Mouse (Mus musculus): ENCODE measurements around the gene Asgr2. TPM values are rescaled to one million over a fixed set of nuclear protein-coding genes. Genes with fewer than 3 reads are reported as not detected.
A peak's percentile ranks its signal among the peaks of the same experiment; 100 is the strongest.
"Not testable (repeated sequence)": the region's sequence is repeated elsewhere in the genome, so short reads cannot be mapped to it uniquely, and the experiment has no call there.

The Asgr2 gene
- polyA plus RNA-seq, 1 experiment from 2014 or later = 0.54 TPM

DNA sequence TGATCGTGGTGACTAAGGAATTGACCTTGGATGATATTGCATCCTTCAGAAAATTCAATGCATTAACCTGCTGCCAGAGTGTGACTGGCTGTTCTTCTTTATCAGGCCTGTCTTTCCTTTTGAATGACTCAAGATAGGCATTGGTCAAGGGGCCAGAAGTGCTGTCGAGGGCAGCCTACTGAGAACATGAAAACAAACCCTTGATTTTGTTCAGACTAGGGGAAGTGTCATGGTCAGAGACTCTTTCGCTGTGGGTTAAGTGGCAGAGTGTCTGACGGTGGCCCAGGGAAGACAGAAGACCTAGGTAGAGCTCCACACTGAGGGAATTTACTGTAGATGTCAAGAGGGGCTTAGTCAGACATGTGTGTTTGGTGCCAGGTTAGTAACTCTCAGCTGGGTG, 25.7 kb upstream of the Asgr2 start:
- H3K4me2 ChIP-seq = no peak overlapping the region
- 78% methylated on average over 4 of the region's 4 CpGs for WGBS
- H3K4me3 ChIP-seq = no peak overlapping the region
- no peak overlapping the region for H3K27ac ChIP-seq
- H3K9ac ChIP-seq = no peak overlapping the region
- H3K27me3 ChIP-seq = no peaks in the 10 kb centered on the region
- H3K36me3 ChIP-seq = no peaks in the 10 kb centered on the region
- no peaks in the 10 kb centered on the region for H3K9me3 ChIP-seq
- H3K4me1 ChIP-seq = peaks cover 16% of the 10 kb centered on the region; the same call in 1 of the 2 replicates
- ATAC-seq (ENCODE audit: insufficient number of reproducible peaks, low FRiP score, low TSS enrichment, low read depth) = no peak

DNA sequence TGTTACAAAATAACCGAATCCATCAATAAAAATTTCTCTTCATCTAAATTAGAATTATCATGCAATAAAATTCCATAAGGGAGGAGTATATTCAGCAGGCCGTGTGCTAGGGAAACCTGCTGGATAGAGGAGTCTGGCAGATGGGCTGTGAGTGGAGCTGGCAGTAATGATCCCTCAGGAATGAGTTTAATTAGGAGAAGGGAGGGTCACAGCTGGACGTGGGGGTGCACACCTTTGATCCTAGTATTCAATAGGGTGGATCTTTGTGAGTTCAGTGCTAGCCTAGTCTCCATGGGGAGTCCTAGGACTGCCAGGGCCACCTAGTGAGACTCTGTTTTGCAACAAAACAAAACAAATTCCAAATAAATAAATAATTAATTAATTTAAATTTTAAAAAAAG, 24.2 kb upstream of the Asgr2 start:
- H3K4me1 ChIP-seq = peaks cover 16% of the 10 kb centered on the region; the same call in 1 of the 2 replicates
- ATAC-seq (ENCODE audit: insufficient number of reproducible peaks, low FRiP score, low TSS enrichment, low read depth) = no peak
- no peak overlapping the region for H3K4me3 ChIP-seq
- H3K9ac ChIP-seq = no peak overlapping the region
- no peak overlapping the region for H3K27ac ChIP-seq
- H3K36me3 ChIP-seq = no peaks in the 10 kb centered on the region
- no peak overlapping the region for H3K4me2 ChIP-seq
- no peaks in the 10 kb centered on the region for H3K27me3 ChIP-seq
- 45% methylated on average over 3 of the region's 3 CpGs for WGBS
- no peaks in the 10 kb centered on the region for H3K9me3 ChIP-seq

DNA sequence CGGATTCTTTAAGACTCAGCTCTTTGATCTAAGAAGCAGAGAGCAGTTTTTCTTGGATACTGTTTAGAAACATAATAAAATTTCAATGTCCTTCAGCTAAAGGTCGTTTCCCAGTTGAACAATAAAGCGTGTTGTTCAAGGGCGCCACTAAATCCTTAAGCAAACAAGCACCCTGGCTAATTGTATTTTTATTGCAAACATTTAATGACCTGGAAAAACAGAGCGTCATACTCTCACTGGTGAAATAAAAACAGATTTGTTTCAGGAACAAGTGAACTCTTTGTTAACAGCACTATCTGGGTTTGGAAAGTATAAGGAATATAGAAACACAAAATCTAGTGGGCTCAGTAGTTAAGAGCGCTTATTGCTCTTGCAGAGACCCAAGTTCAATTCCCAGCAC, 22.4 kb upstream of the Asgr2 start:
- Histone ChIP-seq H3K4me2 (no peak overlapping the region), H3K27me3 (no peaks in the 10 kb centered on the region), H3K36me3 (no peaks in the 10 kb centered on the region), H3K4me3 (no peak overlapping the region), H3K9me3 (no peaks in the 10 kb centered on the region), H3K4me1 (peaks cover 16% of the 10 kb centered on the region; the same call in 1 of the 2 replicates), H3K9ac (no peak overlapping the region), H3K27ac (peak overlapping the region; percentile 67)
- ATAC-seq (ENCODE audit: insufficient number of reproducible peaks, low FRiP score, low TSS enrichment, low read depth) = 0 out of 2 replicates have a peak, but pooled peaks have one; percentile 20
- WGBS = 30% methylated on average over 6 of the region's 6 CpGs

DNA sequence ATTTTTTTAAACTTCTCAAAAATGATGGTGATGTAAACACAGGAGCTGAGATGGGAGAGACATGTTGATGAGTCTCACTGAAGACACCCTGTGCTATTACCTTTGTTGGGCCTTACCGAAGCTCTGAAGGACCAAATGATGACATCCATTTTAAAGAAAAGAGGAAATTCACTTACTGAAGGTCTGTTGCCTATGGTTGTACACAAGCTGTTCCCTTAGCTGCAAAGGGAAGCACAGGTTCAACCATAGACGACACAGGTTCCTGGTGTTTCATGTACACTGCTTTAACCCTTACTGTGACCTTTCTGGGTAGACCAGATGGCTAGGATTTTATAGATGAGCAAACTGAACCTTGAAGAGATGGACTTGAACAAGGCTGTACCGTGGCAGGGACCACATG, 21.8 kb upstream of the Asgr2 start:
- 65% methylated on average over 3 of the region's 3 CpGs for WGBS
- not testable (repeated sequence) for H3K27me3 ChIP-seq; H3K9ac ChIP-seq; H3K4me3 ChIP-seq; ATAC-seq (ENCODE audit: insufficient number of reproducible peaks, low FRiP score, low TSS enrichment, low read depth); H3K4me2 ChIP-seq; H3K36me3 ChIP-seq; H3K9me3 ChIP-seq
- Histone ChIP-seq H3K4me1 (peaks cover 16% of the 10 kb centered on the region; the same call in 1 of the 2 replicates), H3K27ac (peak overlapping the region; percentile 6)

DNA sequence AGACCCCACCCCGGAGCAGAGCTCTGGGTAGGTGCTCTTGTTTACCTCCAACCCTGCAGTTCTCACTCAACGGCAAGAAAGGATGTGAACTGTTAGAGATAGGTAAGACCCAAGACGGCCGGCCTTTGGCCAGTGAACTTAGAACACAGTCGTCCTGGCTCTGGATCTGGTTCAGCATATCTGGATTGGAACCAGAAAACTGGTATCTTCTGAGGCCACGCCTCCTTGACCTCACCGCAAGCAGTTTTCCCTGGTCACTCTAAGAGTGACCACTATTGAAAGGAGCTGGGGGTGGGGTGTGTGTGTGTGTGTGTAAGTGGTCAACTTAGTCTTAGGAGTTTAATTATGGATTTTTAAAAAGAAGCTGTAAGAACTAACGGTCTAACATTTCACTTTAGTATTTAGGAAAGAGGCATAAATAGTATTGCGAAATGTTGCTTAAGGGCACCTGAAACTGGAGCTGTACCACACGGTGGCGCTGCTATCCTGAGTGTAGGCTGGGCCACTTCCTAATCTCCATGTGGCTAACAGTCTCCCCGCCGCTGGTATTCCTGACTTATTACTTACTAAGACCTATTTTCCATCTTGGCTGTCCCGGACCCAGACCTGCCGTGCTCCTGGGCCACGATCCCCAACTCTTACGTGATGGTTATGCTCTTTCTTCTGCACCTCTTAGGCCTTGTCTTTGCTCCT, 17.9 kb upstream of the Asgr2 start:
- no peak overlapping the region for H3K9ac ChIP-seq

DNA sequence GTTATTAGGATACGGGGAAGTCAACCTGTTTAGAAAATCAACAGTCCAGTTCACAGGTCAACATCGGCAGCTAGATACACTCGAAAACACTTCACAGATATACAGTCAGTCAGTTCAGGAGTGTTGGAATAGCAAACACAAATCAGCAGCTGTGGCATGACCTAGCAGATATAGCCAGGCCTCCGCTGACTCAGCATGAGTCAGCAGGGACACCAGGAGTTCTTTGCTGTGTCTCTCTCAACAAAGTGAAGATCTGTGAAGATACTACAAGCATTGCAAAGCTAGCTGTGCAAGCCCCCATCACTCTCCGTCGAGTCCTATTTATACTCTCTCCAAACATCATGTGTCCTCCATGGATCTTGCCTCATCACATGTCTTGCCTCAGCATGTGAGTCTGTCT, 16.9 kb upstream of the Asgr2 start:
- H3K36me3 ChIP-seq = no peaks in the 10 kb centered on the region
- H3K27ac ChIP-seq = no peak overlapping the region
- 90% methylated on average over 6 of the region's 6 CpGs for WGBS
- H3K4me2 ChIP-seq = no peak overlapping the region
- no peaks in the 10 kb centered on the region for H3K9me3 ChIP-seq
- no peak overlapping the region for H3K9ac ChIP-seq
- H3K4me1 ChIP-seq = peaks cover 4% of the 10 kb centered on the region; the same call in 1 of the 2 replicates
- no peaks in the 10 kb centered on the region for H3K27me3 ChIP-seq
- no peak overlapping the region for H3K4me3 ChIP-seq
- ATAC-seq (ENCODE audit: insufficient number of reproducible peaks, low FRiP score, low TSS enrichment, low read depth) = no peak

More for the DNA sequence above, 17.9 kb upstream of the Asgr2 start:
- Histone ChIP-seq H3K36me3 (no peaks in the 10 kb centered on the region), H3K4me3 (no peak overlapping the region), H3K27me3 (no peaks in the 10 kb centered on the region), H3K4me1 (no peaks in the 10 kb centered on the region), H3K27ac (no peak overlapping the region), H3K4me2 (no peak overlapping the region), H3K9me3 (no peaks in the 10 kb centered on the region)
- 37% methylated on average over 17 of the region's 17 CpGs for WGBS
- 0 out of 2 replicates have a peak, but pooled peaks have one; percentile 40 for ATAC-seq (ENCODE audit: insufficient number of reproducible peaks, low FRiP score, low TSS enrichment, low read depth)

DNA sequence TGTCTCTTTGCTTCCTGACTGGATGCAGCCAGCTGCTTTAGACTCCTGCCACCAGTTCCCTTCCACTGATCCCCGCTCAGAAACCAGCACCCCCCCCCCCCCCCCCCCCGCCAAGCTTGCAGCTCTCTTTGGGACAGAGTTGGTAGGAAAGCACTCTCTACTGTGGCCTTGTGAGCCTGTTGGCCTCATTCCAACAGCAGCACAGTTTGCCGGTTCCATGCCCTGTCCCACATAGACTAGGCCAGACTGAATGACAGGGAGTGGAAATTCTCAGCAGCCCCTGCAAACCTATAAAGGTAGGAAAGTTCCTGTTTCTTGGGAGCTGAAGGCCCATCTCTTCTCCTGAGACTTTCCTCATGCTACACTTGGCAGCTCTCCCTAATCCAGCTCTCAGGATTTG, 15.0 kb upstream of the Asgr2 start:
- Histone ChIP-seq H3K27me3 (no peaks in the 10 kb centered on the region), H3K4me2 (no peak overlapping the region), H3K9ac (no peak overlapping the region), H3K4me1 (peaks cover 4% of the 10 kb centered on the region; the same call in 1 of the 2 replicates), H3K27ac (no peak overlapping the region), H3K36me3 (no peaks in the 10 kb centered on the region), H3K4me3 (no peak overlapping the region), H3K9me3 (no peaks in the 10 kb centered on the region)
- 43% methylated on average over 3 of the region's 3 CpGs for WGBS
- ATAC-seq (ENCODE audit: insufficient number of reproducible peaks, low FRiP score, low TSS enrichment, low read depth) = no peak

DNA sequence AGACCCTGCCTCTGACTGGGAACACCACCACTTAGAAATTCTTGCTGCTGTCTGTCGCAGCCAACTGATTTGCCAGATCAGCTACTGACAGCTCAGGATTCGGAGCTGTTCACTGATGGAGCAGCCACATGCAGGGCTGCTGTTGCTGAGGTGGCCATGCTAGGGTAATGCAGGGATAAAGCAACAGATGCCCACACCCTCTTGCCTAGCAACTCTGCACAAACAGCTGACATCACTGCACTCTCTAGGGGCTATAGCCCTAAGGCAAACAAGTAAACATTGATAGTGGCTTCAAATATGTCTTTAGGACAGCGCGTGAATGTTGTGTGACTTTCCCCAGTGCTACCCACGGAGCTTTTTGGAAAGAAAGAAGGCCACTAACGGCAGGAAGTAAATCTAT, 13.3 kb upstream of the Asgr2 start:
- 64% methylated on average over 6 of the region's 6 CpGs for WGBS
- Histone ChIP-seq H3K9ac (no peak overlapping the region), H3K4me2 (no peak overlapping the region), H3K4me3 (no peak overlapping the region), H3K4me1 (peaks cover 4% of the 10 kb centered on the region; the same call in 1 of the 2 replicates), H3K9me3 (no peaks in the 10 kb centered on the region), H3K27ac (no peak overlapping the region), H3K27me3 (no peaks in the 10 kb centered on the region), H3K36me3 (no peaks in the 10 kb centered on the region)
- ATAC-seq (ENCODE audit: insufficient number of reproducible peaks, low FRiP score, low TSS enrichment, low read depth) = no peak

DNA sequence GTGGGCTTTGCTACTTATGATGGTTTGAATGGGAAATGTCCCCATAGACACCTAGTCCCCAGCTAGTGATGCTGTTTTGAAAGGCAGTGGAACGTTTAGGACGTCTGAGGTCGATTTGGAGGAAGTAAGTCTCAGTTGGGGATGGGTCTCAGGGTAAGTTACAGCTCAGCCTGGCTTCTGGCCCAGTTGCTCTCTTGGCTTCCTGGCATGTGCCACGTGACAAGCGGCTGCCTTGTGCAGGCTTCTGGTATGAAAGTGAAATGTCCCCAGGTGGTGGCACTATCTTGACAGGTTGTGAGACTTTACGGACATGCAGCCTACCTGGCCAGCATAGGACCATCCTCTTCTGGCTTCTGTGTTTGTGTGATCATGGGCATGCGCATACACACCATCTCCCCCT, 12.5 kb upstream of the Asgr2 start:
- 60% methylated on average over 7 of the region's 7 CpGs for WGBS
- no peak overlapping the region for H3K4me3 ChIP-seq
- H3K9ac ChIP-seq = no peak overlapping the region
- H3K27ac ChIP-seq = no peak overlapping the region
- H3K4me1 ChIP-seq = peaks cover 4% of the 10 kb centered on the region; the same call in 1 of the 2 replicates
- no peaks in the 10 kb centered on the region for H3K36me3 ChIP-seq
- ATAC-seq (ENCODE audit: insufficient number of reproducible peaks, low FRiP score, low TSS enrichment, low read depth) = no peak
- no peak overlapping the region for H3K4me2 ChIP-seq
- no peaks in the 10 kb centered on the region for H3K9me3 ChIP-seq
- no peaks in the 10 kb centered on the region for H3K27me3 ChIP-seq

DNA sequence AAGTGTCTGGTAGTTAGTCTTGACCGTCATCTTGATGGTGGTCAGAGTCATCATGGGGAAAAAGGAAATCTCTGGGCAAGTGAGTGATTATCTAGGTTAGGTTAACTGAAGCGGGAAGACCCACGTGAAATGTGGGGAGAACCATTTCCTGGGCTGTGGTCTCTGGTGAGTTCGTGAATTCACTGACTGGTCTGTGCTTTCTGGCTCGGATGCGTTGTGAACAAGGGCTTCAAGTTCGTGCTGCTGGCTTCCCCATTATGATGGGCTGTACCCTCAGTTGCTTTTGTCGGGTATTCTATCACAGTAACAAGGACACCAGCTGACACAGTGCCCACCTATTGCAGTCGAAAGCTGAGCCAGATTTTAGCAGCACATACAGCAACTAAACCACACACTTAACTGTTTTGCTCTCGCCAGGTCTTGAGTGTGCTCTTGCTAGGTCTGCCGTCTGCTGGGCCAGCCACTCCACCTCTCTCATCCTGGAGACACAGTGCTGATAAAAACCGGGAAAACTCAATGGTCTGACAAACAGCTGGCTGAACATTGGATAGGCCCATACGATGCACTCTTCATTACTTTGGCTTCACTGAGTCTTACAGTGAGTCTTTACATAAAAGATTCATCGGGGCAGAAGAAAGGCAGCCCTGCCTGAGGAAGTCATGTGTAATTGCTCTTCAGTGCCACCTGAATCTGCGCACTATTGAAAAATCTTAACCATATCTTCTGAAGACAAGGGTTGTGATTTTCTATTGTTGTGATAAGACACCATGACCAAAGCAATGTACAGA, 11.4 kb upstream of the Asgr2 start:
- WGBS = 82% methylated on average over 15 of the region's 15 CpGs
- Histone ChIP-seq H3K9ac (no peak overlapping the region), H3K27ac (no peak overlapping the region)

DNA sequence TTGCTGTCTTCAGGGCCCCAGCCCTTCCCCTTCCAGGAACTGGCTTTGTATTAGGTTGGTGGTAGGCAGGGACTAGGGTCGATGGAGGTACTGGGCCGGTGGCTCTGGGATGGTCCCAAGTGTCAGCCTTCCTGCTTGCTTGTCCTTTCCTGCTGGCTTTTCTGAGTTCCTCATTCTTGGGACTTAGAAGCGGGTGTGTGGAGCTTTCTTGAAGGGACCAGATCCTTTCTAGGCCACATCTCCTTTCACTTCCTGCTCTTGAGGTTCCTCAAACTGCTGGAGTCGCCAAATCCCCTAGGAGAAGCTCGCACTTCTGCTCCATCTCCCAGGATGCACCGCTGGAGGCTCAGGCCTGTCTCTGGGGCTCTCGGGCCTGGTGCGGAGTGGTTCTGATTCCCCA, 7.9 kb upstream of the Asgr2 start:
- no peak overlapping the region for H3K27ac ChIP-seq
- WGBS = 80% methylated on average over 8 of the region's 8 CpGs
- no peaks in the 10 kb centered on the region for H3K9me3 ChIP-seq
- ATAC-seq (ENCODE audit: insufficient number of reproducible peaks, low FRiP score, low TSS enrichment, low read depth) = no peak
- H3K9ac ChIP-seq = no peak overlapping the region
- H3K4me1 ChIP-seq = peaks cover 4% of the 10 kb centered on the region; the same call in 1 of the 2 replicates
- H3K4me2 ChIP-seq = no peak overlapping the region
- H3K4me3 ChIP-seq = no peak overlapping the region
- H3K36me3 ChIP-seq = no peaks in the 10 kb centered on the region
- H3K27me3 ChIP-seq = no peaks in the 10 kb centered on the region

More for the DNA sequence above, 11.4 kb upstream of the Asgr2 start:
- Histone ChIP-seq H3K27me3 (no peaks in the 10 kb centered on the region), H3K4me3 (no peak overlapping the region), H3K4me1 (peaks cover 4% of the 10 kb centered on the region; the same call in 1 of the 2 replicates), H3K4me2 (no peak overlapping the region), H3K9me3 (no peaks in the 10 kb centered on the region), H3K36me3 (no peaks in the 10 kb centered on the region)
- no peak for ATAC-seq (ENCODE audit: insufficient number of reproducible peaks, low FRiP score, low TSS enrichment, low read depth)

DNA sequence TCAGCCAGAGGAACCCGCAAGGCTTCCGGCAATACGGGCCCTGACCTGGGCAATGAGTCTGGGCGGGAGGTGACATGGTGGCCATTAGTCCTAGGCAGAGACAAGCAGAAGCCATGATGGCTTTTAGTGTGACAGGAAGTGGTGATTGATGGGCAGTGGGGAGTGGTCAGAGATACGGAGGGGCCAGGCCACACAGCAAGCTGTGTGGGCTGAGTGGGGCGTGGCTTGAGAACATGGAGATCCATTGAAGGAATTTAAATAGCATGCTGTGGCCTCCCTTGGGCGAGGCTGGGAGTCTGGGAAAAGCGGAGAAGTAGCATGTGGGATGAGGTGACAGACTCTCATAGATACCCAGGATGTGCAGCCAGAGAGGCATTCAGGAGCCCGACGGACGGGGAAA, 5.0 kb downstream of the Asgr2 start:
- no peaks in the 10 kb centered on the region for H3K9me3 ChIP-seq
- ATAC-seq (ENCODE audit: insufficient number of reproducible peaks, low FRiP score, low TSS enrichment, low read depth) = no peak

More for the DNA sequence above, 5.0 kb downstream of the Asgr2 start:
- Histone ChIP-seq H3K4me3 (no peak overlapping the region), H3K9ac (no peak overlapping the region), H3K4me2 (no peak overlapping the region), H3K4me1 (no peaks in the 10 kb centered on the region), H3K27me3 (0 out of 2 replicates have a peak, but pooled peaks cover 12% of the 10 kb centered on the region), H3K36me3 (no peaks in the 10 kb centered on the region), H3K27ac (no peak overlapping the region)
- WGBS = 58% methylated on average over 11 of the region's 11 CpGs
